Comparison of ENCODE assay signal across 7 mouse cellular contexts in the genomic region with DNA sequence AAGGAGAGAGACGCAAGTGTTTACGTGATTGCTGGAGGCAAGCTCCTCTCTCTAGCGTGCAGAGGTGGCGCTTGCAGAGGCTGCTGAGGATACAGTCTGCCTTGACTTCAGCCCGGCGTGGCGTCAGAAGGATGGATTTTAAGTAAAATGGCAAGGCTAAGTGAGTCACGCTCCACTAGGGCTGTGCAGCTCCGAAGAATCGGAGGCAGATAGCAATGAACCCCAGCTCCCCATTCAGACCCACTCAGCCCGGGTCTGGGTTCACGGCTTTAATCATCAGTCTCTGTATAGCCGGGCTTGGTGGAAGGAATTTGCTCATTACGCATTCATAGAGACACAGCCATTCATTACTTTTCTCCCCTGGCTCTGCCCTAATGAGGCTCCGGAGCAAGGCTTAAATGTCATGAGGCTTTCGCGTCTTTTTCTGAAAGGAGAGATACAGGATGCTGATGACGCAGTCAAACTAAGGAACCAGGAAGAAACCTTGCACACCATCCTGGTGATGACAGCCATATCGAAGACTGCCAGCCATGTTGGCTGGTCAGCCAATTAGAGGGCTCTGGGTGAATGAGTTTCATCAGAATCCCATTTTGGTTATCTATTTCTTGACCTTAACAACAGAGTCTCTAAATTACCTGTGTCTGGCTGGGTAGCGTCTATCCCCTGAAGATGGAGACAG. TPM values are rescaled to one million over a fixed set of nuclear protein-coding genes. Genes with fewer than 3 reads are reported as not detected.
DNase-seq lines count a peak whose midpoint lies in the region; ATAC-seq and TF ChIP-seq lines count a peak whose summit lies in the region.

No protein-coding gene starts in this region.

- TF ChIP-seq CTCF in left cerebral cortex, adult 2 months (IDR thresholded peaks at IDR 0.05), result no peak

- no peaks in the 10 kb centered on the region for H3K27me3 ChIP-seq in forebrain, embryonic 12.5 days

- H3K9ac ChIP-seq in forebrain, embryonic 12.5 days, result 0 out of 2 replicates have a peak overlapping the region, but pooled peaks have one; percentile 14

- H3K27ac ChIP-seq in left cerebral cortex, adult 2 months, result peak overlapping the region; percentile 55; the same call in 1 of the 2 replicates
- peak overlapping the region; percentile 73 for H3K27ac ChIP-seq in forebrain, embryonic 12.5 days

- H3K4me3 ChIP-seq in left cerebral cortex, adult 2 months, result peak overlapping the region; percentile 44
- peak overlapping the region; percentile 33 for H3K4me3 ChIP-seq in forebrain, embryonic 12.5 days (replicated peaks)

- DNase-seq in left cerebral cortex, adult 2 months (ENCODE audit: extremely low spot score in 1 of 2, low spot score in 2 of 2), result peak; percentile 36 to 49
- DNase-seq in left cerebral cortex, postnatal 4 days, result no peak
- peak; percentile 22 to 36 for DNase-seq in left cerebral cortex, postnatal 14 days (ENCODE audit: low spot score in 2 of 2)
- peak; percentile 54 for DNase-seq in right cerebral cortex, adult 18-20 months
- no peak for DNase-seq in ovary, adult 18-20 months (ENCODE audit: low spot score)
- DNase-seq in lung, postnatal 25 days (ENCODE audit: low spot score), result no peak

- peaks cover 28% of the 10 kb centered on the region for H3K4me1 ChIP-seq in forebrain, embryonic 12.5 days

- H3K36me3 ChIP-seq in forebrain, embryonic 12.5 days (replicated peaks), result no peaks in the 10 kb centered on the region

- intact Hi-C loops in left cerebral cortex, adult 2 months (cut with DNase I), result no loop called here
- intact Hi-C loops in left cerebral cortex, postnatal 4 days (cut with DNase I), result loop anchor here (10.0 kb wide), 1 partner anchor 184 kb away; no protein-coding TSS in a partner anchor
- intact Hi-C loops in left cerebral cortex, postnatal 14 days (cut with DNase I), result no loop called here

- peak overlapping the region; percentile 61 for H3K4me2 ChIP-seq in forebrain, embryonic 12.5 days

- 7% methylated on average over 20 of the region's 20 CpGs for WGBS in forebrain, embryonic 12.5 days

- H3K9me3 ChIP-seq in forebrain, embryonic 12.5 days, result no peaks in the 10 kb centered on the region

- peak; percentile 89 for ATAC-seq in forebrain, embryonic 12.5 days (ENCODE audit: low FRiP score)

RNA-seq across cellular contexts. Expression of a gene that starts 10.6 kb away (rescaled TPM):
- total RNA-seq in left cerebral cortex, adult 2 months (2021), result 100 to 1,000 TPM; 239 to 240 TPM
- 100 to 1,000 TPM in 1 of 2 experiments, 10 to 100 TPM in 1; 80.7 to 106 TPM for total RNA-seq in left cerebral cortex, postnatal 4 days (2021)
- polyA plus RNA-seq in forebrain, embryonic 12.5 days (2016; fragmentation: Nextera tagmentation; extraction: Ambion mirVana), result 12.0 and 12.5 TPM in 2 replicates
- 100 to 1,000 TPM; 139 to 165 TPM for total RNA-seq in left cerebral cortex, postnatal 14 days (2021)

Comparison
In these comparisons a context has a peak if more than half of its experiments do, and no peak if none do; other contexts are left out.
1. DNase-seq: peak in left cerebral cortex, adult 2 months (2 of 2), left cerebral cortex, postnatal 14 days (2 of 2) and right cerebral cortex, adult 18-20 months (single experiment); none in left cerebral cortex, postnatal 4 days (single experiment), ovary, adult 18-20 months (single experiment) and lung, postnatal 25 days (single experiment).